Mouse (Mus musculus): ENCODE measurements at regions not wholly inside any gene's neighbourhood (a gene's known extent, or its start where the extent isn't known, plus 50 kb on each side); places are given as distances from the start of the nearest gene placed in this dataset.

DNA sequence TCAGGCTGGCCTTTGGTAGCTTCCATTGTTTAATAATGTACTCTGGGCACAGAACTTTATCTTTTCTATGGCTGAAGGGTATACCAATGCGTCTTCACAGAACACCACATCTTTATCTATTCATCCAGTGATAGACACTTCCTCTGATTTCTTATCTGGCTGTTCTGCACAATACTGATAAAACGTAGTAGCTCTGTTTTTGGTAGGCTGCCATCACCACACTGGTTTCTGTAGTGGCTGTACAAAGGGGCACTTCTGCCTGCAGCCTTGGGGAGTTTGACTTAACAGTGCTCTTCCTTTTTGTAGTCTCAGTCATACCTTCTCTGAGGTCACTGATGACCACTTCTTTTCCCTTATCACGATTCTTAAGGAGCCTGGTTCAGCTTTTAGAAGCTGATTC is 106.0 kb upstream of the Hs3st3a1 start:
- no peak for TF ChIP-seq CTCF (IDR thresholded peaks at IDR 0.05; ENCODE audit: low read depth)
- no peak for TF ChIP-seq EP300 (IDR thresholded peaks at IDR 0.05; ENCODE audit: low read depth)
